Mouse (Mus musculus) C2C12 (cell line): ENCODE results near the gene Olfr681.
"Not testable (repeated sequence)": the region's sequence is repeated elsewhere in the genome, so short reads cannot be mapped to it uniquely, and the experiment has no call there.

Experiments used
- CEBPB ChIP-seq: IDR thresholded peaks from one replicate; pipeline ENCODE4 v1.6.1; 2011; ENCODE audit warnings: low read depth, mild to moderate bottlenecking, control low read depth, moderate library complexity
- CTCF ChIP-seq: IDR thresholded peaks from one replicate; pipeline ENCODE4 v1.5.1; 2011; ENCODE audit not compliant: control insufficient read depth, insufficient read depth, insufficient read length
- MAX ChIP-seq: IDR thresholded peaks from one replicate; pipeline ENCODE4 v1.6.1; 2011; ENCODE audit warnings: mild to moderate bottlenecking, control low read depth
- MYOG ChIP-seq: IDR thresholded peaks from one replicate; pipeline ENCODE4 v1.6.1; 2011; ENCODE audit not compliant: control insufficient read depth, insufficient read length; ENCODE audit errors: extremely low read depth

GRCm38 (mm10) chr7:105092717-105093116 is 23.9 kb upstream of the Olfr681 start, which contains the start of gene Olfr680-ps1:
- TF ChIP-seq MAX, CTCF, CEBPB, MYOG: not testable (repeated sequence)
